In genomic region chr2:129715671-129716070, GRCm38 (mm10) we compare ENCODE assay signal across 9 mouse cellular contexts. TPM values are rescaled to one million over a fixed set of nuclear protein-coding genes. Genes with fewer than 3 reads are reported as not detected.
DNase-seq lines count a peak whose midpoint lies in the region; ATAC-seq and TF ChIP-seq lines count a peak whose summit lies in the region.
"Had no signal": no experiment of that assay in that cellular context is flagged by ENCODE, and none has a peak within 500 bp of the region (broad histone marks: within the 10 kb centered on the region; RNA-seq: fewer than 3 reads in every experiment).

No protein-coding gene starts in this region.

- no peaks in the 10 kb centered on the region for H3K4me1 ChIP-seq in forebrain, postnatal 0 days (ENCODE audit: insufficient read depth)
- H3K4me1 ChIP-seq in forebrain, embryonic 16.5 days (replicated peaks; ENCODE audit: control insufficient read depth, insufficient read depth, low read length), result no peaks in the 10 kb centered on the region
- no peaks in the 10 kb centered on the region for H3K4me1 ChIP-seq in limb, embryonic 14.5 days (ENCODE audit: control insufficient read depth, insufficient read depth, low read length)

- no peak overlapping the region for H3K27ac ChIP-seq in forebrain, postnatal 0 days (ENCODE audit: low read depth, low read length)
- H3K27ac ChIP-seq in forebrain, embryonic 16.5 days (ENCODE audit: low read length), result no peak overlapping the region
- H3K27ac ChIP-seq in limb, embryonic 14.5 days (replicated peaks; ENCODE audit: low read depth, low read length), result no peak overlapping the region

- no peak overlapping the region for H3K4me2 ChIP-seq in forebrain, postnatal 0 days (ENCODE audit: low read depth)
- no peak overlapping the region for H3K4me2 ChIP-seq in forebrain, embryonic 16.5 days (ENCODE audit: low read length)
- H3K4me2 ChIP-seq in limb, embryonic 14.5 days (replicated peaks; ENCODE audit: low read depth, low read length, severe bottlenecking), result no peak overlapping the region

- no peak for DNase-seq in forebrain, postnatal 0 days
- DNase-seq in 3134 (ENCODE audit: extremely low read depth, insufficient read length, low spot score), result peak; percentile 13
- DNase-seq in adipocyte (ENCODE audit: low spot score), result peak; percentile 54
- DNase-seq in forelimb bud, embryonic 11.5 days (ENCODE audit: low read depth, low spot score), result peak; percentile 73
- peak; percentile 46 for DNase-seq in limb, embryonic 14.5 days (ENCODE audit: low spot score)
- DNase-seq in ovary, postnatal 10 days (ENCODE audit: low spot score), result peak; percentile 45

- WGBS in forebrain, postnatal 0 days, result 18% methylated on average over 10 of the region's 10 CpGs
- WGBS in forebrain, embryonic 16.5 days, result 18% methylated on average over 10 of the region's 10 CpGs
- 17% methylated on average over 10 of the region's 10 CpGs for WGBS in limb, embryonic 14.5 days

- no peak overlapping the region for H3K4me3 ChIP-seq in forebrain, postnatal 0 days (ENCODE audit: low read depth, low read length)
- no peak overlapping the region for H3K4me3 ChIP-seq in forebrain, embryonic 16.5 days (replicated peaks; ENCODE audit: low read length)
- no peak overlapping the region for H3K4me3 ChIP-seq in limb, embryonic 14.5 days (replicated peaks; ENCODE audit: low read length)

- H3K9ac ChIP-seq in forebrain, postnatal 0 days, result no peak overlapping the region
- no peak overlapping the region for H3K9ac ChIP-seq in forebrain, embryonic 16.5 days (replicated peaks; ENCODE audit: low read depth, low read length)
- H3K9ac ChIP-seq in limb, embryonic 14.5 days (ENCODE audit: low read depth, low read length, severe bottlenecking), result no peak overlapping the region

- TF ChIP-seq CTCF in forebrain, postnatal 0 days (IDR thresholded peaks at IDR 0.05; ENCODE audit: low read depth), result peak; percentile 69

- no peak for TF ChIP-seq POLR2A in limb, embryonic 14.5 days (IDR thresholded peaks at IDR 0.05; ENCODE audit: borderline replicate concordance, extremely low read depth, insufficient read depth, insufficient read length)

- no peaks in the 10 kb centered on the region for H3K9me3 ChIP-seq in forebrain, postnatal 0 days (ENCODE audit: low read length)
- no peaks in the 10 kb centered on the region for H3K9me3 ChIP-seq in forebrain, embryonic 16.5 days (ENCODE audit: control insufficient read depth, low read length)
- no peaks in the 10 kb centered on the region for H3K9me3 ChIP-seq in limb, embryonic 14.5 days (ENCODE audit: control insufficient read depth, low read length)

- no peaks in the 10 kb centered on the region for H3K36me3 ChIP-seq in forebrain, postnatal 0 days (ENCODE audit: insufficient read depth)
- no peaks in the 10 kb centered on the region for H3K36me3 ChIP-seq in forebrain, embryonic 16.5 days (ENCODE audit: control insufficient read depth, insufficient read depth)
- no peaks in the 10 kb centered on the region for H3K36me3 ChIP-seq in limb, embryonic 14.5 days (ENCODE audit: control insufficient read depth, insufficient read depth, low read length)

- H3K27me3 ChIP-seq in forebrain, postnatal 0 days (ENCODE audit: insufficient read depth, low read length), result no peaks in the 10 kb centered on the region
- H3K27me3 ChIP-seq in forebrain, embryonic 16.5 days (replicated peaks; ENCODE audit: control insufficient read depth, insufficient read depth, low read length), result 0 out of 2 replicates have a peak, but pooled peaks cover 3% of the 10 kb centered on the region
- H3K27me3 ChIP-seq in limb, embryonic 14.5 days (ENCODE audit: control insufficient read depth, insufficient read depth, low read length), result no peaks in the 10 kb centered on the region

- ATAC-seq in forebrain, postnatal 0 days, result no peak; the same call in 1 of the 2 replicates
- ATAC-seq in forebrain, embryonic 16.5 days, result no peak
- ATAC-seq in limb, embryonic 14.5 days (ENCODE audit: low FRiP score, low read depth), result no peak
- ATAC-seq in erythroblast, adult 5-6 weeks (replicated peaks; ENCODE audit: low FRiP score, poor library complexity, severe bottlenecking), result no peak

RNA-seq across cellular contexts. Expression of gene Pdyn, which starts 16.0 kb away (rescaled TPM):
- 6.4 and 6.9 TPM in 2 replicates for total RNA-seq in forebrain, postnatal 0 days (2014; rRNA removed)
- 12.2 and 18.3 TPM in 2 replicates for polyA plus RNA-seq in forebrain, postnatal 0 days (2015; fragmentation: Nextera tagmentation; extraction: Ambion mirVana)
- polyA plus RNA-seq in forebrain, embryonic 16.5 days (2015; fragmentation: Nextera tagmentation; extraction: Ambion mirVana), result 4.7 and 9.2 TPM in 2 replicates
- 0.05 and 0.11 TPM in 2 replicates for polyA plus RNA-seq in limb, embryonic 14.5 days (2012; rRNA removed)
- polyA plus RNA-seq in limb, embryonic 14.5 days (2014; fragmentation: Nextera tagmentation; extraction: Ambion mirVana), result 0.18 TPM in 1 of 2 replicates, not detected in the other
- not detected in 2 replicates for total RNA-seq in erythroblast, adult 5-6 weeks (2015; ENCODE audit: low replicate concordance)
- not detected in 2 replicates for total RNA-seq in erythroblast, adult 5-6 weeks (2017; ENCODE audit: low replicate concordance)
- polyA plus RNA-seq: spleen, adult 2 months had no signal
